Mouse (Mus musculus) hindlimb bud, embryonic 11.5 days (tissue): ENCODE results near the gene Smyd5.
"Not testable (repeated sequence)": the region's sequence is repeated elsewhere in the genome, so short reads cannot be mapped to it uniquely, and the experiment has no call there.

Experiments
- DNase-seq: peaks from one replicate; pipeline ENCODE4 v3.0.0-alpha.2; 2012; ENCODE audit warnings: low read depth, low spot score; ENCODE audit errors: extremely low spot score

Gene Smyd5

DNA sequence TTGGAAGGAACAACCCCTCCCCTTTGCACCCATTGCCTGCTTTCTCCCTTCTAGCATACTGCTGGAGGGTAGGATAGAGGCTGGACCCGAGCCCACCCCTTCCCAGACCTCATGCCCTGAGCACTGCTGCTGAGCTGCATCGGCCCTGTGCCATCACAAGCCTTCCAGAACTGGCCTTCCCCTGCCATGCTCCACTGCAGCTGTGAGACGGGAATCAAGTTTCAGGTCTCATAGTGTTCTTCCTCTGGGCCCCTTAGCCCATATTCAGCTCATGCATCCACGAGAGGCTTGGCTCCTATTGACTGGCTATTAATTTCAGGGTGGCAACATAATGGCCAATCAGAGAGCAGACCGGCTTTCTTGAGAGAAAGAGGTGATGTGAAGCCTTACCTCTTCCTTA lies 13.5 kb downstream of the Smyd5 start:
- no peak for DNase-seq

DNA sequence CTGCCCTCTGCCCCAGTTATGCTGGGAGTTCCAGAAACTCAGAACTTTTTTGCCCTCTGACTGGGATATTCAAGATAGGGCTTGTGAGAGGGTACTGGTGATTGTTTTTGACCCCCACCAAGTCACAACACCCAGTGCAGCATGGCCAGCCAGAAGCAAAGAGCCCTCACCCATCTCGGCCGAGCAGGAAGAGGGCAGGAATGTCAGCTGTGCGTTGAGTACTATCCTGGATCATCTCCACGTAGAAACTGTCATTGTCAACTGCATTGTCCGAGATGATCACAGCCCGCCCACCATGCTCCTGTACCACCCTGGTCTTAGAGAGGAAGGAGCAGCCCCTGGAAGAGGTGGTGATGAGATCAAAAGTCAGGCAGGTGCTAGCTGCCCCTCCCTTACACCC lies 15.6 kb downstream of the Smyd5 start:
- no peak for DNase-seq

DNA sequence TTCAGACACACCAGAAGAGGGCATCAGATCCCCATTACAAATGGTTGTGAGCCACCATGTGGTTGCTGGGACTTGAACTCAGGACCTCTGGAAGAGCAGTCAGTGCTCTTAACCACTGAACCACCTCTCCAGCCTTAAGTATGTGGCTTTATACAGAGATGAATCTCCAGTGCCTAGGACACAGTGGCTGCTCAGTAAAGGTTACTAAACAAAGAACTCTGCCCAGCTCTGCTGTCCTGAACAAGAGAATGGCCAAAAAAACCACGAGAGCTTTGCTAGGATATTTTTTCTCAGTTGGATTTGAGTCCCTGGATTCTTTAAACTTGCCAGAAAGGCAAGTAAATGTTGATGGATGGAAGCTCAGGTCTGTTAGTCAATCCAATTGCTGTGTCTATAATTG lies 18.4 kb downstream of the Smyd5 start:
- DNase-seq: not testable (repeated sequence)

GRCm38 (mm10) chr6:85450697-85451663 lies 19.2 kb downstream of the Smyd5 start, which contains the start of gene Cct7:
TSS of gene Cct7 (plus strand) at chr6:85451514.
- peak; percentile 89 for DNase-seq

DNA sequence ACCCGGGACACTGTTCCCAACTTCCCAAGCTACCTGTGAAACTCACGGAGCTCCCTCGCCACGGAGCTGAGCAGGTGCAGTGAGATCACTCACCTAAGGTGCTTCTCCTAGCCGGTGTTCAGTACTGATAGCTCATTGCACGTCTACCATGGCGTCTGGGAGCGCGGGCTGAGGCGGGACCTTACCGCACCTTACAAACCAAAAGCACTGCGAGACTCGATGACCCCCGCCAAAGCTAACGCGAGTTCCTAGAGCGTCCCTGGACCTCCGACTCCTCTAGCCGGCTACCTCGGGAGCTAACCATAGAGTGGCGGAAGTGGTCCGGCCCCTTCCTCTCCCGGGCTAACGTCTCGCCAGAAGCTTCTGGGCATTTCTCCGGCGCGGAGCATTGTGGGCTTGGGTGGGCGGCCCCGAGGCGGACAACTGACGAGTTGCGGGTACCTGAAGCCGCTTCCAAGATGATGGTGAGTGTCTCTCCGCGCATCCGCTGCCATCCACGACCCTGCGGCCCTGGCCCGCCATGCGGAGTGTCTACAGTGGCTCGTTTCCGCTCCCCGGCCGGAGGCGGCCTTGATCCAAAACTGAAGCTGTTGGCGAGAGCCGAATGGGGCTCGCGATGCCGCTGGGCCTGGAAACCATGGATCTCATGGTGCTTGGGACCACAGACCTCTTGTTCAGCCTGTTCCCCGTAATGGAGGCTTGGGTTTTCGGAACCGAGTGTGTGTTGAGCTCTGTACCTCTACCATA lies 20.0 kb downstream of the Smyd5 start, which contains the start of gene Pradc1:
Gene Pradc1, minus strand, starts transcription at position 307 of the 747 bp plus-strand sequence.
- peak; percentile 87 for DNase-seq

GRCm38 (mm10) chr6:85452411-85452665 lies 20.5 kb downstream of the Smyd5 start:
- DNase-seq: no peak

- DNase-seq: no peak
Observed at GRCm38 (mm10) chr6:85452816-85453215, 21.0 kb downstream of the Smyd5 start.

DNA sequence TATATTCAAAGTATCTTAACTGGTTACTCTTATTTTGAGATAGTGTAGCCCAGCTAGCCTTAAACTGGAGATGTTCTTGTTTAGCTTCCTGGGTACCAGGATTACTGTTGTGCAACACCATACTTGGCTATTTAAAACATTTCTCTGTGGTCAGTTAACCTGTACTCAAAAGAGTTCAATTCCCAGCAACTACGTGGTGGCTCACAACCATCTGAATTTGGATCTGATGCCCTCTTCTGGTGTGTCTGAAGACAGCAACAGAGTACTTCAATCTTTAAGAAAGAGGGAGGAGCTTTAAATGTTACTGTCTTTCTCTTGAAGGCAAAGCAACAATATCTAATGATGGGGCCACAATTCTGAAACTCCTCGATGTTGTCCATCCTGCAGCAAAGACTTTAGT lies 27.8 kb downstream of the Smyd5 start:
- no peak for DNase-seq

GRCm38 (mm10) chr6:85465381-85465780 lies 33.6 kb downstream of the Smyd5 start:
- no peak for DNase-seq

DNA sequence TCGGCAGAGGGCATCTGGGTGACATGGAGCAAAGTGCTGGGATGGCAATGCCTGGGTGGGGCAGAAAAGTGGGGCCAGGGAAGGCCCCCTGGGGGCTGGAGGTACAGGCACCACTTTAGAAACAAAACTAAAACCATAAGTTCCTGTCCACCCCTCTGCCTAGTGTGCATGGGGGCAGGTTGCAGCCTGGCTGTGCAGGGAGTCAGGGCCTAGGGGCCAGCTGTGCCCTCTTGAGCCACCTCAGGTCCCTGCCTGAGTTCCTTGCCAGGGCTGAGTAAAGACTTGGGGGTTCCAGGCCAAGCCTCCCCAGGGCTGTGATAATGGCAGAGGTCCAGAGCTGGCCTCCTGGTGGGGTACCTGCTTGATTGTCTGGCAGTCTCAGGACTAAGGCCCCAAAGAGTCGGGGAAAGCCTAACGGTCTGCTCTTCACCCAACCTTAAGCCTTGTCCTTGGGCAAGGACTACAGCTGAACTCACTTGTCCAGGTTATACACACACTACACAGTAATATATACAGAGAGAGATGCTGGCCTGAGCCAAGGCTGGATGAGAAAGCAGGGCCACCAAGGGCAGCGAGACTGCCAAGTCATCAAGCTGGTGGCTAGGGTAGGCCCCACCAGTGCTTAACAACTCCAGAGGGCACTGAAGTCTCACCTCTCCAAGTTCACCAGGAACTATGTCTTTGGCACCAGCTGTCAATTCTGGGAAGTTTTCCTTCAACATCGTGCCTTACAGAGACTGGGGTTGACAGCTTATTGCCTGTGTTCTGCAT lies 38.1 kb downstream of the Smyd5 start:
- DNase-seq: no peak

DNA sequence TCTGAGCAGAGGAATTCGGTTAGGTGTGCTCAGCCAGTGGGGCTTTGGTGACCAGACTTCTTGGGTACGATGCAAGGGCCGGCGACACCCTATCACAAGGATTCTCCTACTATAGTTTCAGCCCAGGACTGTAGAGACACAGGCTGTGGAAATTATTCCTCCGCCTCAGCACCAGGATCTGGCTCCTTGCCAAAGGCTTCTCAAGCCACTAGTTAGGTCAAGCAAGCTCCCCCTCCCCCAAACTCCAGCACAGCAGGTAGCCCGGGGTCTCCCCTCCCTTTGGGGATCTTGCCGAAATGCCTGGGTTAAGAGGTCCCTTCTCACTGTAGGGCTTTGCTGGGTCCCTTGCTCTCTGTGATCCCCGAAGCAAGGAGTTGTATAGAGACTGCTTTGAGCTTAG lies 40.2 kb downstream of the Smyd5 start:
- DNase-seq: no peak

- no peak for DNase-seq
Observed at GRCm38 (mm10) chr6:85472542-85472941, 40.8 kb downstream of the Smyd5 start.

- no peak for DNase-seq
Observed at GRCm38 (mm10) chr6:85475581-85475980, 43.8 kb downstream of the Smyd5 start.

DNA sequence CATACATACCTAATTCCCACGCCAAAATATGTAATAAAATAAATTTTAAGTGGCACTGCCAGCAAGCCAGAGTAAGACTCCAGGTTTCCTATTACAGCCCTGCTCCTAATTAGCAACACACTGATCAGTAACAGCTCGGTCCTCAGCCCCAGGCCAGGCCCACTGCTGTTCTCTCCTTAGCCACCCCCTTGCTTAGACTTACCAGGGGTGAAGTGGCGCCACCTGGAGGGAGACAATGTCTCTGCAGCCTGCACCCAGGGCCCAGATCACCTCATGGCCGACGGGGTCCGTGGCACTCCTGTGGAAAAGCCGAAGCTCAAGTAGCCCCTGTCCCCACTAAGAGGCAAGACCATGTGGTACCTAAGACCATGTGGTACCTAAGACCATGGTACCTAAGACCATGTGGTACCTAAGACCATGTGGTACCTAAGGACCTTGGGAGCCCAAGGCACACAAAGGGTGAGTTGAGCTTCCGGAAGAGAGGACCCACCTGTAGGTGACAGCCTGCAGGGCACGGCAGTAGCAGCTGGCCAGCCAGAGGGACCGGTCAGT lies 45.7 kb downstream of the Smyd5 start:
- no peak for DNase-seq

GRCm38 (mm10) chr6:85478416-85478815 lies 46.6 kb downstream of the Smyd5 start:
- no peak for DNase-seq

DNA sequence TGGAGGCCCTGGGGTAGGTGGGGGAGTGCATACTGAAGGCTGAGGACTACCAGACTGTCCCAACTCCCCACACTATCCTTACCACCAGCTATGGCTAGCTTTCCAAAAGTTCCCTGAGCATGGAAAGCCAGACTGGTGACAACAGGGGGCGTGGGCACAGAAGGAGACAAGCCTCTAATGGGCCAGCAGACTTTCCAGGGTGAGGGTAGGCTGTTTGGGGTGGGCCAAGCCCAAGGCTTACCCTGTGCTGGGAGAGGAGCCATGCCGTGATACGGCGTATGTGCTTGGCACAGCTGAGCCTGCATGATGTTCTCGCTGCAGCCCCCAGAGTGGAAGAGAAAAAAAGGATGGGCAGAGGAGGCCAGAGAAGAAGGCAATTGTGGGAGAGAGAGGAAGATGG lies 48.2 kb downstream of the Smyd5 start:
- DNase-seq: no peak

DNA sequence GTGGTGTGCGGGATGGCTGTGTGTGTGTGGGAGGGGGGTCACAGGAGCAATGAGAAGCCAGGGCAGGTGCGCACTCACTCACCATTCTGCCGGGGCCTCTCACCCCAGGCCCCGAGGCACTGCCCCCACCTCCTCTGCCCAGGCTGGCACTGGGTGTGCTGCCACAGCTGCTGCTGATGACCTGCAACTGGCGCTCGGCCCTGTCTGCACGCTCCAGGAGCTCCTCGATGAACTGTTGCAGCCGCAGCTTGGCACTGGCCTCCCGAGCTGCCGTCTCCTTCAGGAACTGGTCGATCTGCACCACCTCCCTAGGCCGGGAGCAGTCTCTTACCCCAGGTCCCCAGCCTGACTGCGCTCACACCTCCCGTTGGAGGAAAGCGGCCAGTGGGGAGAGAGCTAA lies 48.9 kb downstream of the Smyd5 start:
- no peak for DNase-seq

- no peak for DNase-seq
Observed at GRCm38 (mm10) chr6:85483843-85484721, 52.3 kb downstream of the Smyd5 start.

DNA sequence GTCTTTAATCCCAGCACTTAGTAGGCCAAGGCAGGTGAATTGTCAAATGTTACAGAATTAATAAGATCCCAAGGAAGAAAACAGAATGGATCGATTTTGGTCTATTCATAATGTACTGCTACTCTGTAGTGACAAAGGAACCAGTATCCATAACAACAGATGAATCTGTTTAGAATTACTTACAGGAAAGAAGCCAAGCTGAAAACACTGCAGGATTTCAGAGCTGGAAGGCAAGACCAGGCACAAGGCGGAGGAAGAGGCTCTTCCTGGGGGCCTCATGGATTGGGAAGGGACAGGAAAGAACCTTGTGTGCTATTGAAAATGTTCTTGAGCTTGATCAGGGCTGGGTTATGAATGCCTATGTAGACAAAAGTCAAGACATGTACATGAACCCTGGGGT lies 53.9 kb downstream of the Smyd5 start:
- DNase-seq: no peak

DNA sequence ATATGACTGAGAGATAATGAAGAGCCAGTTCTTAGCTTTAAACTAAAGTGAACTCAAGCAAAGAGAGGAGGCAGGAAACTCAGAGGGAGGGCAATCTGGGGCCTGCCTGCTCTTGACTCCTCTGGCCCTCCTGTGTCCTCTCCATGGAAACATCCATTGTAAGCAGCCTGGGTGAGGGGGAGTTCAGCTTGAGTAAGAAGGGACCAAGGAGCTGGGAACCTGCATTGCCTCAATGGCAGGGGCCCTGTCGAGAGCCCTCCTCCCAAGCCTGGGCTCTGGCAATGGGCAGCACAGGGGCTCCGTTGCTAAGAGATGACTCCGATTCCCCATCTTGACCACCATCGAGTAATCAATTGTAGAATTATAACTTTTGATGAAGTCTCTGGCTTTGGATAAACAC lies 56.7 kb downstream of the Smyd5 start:
- DNase-seq: no peak
